Mouse (Mus musculus): ENCODE data around the gene D6Wsu163e.

DNA sequence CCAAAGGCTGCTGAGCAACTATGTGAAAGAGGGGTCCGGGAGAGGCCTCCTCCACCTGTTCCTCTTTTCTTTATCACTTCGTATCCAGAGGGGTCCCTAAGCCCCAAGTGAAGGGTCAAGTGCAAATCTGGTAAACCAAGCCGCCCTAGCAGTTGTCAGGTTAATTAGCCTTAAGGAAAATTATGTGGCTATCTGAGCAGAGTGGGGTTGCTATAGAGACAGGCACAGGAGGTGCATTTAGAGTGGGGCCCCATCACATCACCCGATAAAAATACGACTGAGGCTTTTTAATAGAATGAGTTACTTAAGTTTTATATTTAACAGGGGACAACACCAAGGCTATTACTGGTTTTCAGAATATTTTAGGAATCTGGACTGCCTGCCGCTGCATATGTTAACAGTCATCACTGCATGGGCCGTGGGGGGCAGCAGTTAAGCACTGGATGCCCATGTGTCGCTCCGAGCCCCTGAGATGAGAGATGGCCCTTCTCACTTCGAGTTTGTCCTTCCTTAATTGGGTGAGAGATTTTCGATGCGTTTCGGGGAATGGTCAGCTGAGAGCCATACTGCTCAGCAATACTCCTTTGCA is 72.3 kb downstream of the D6Wsu163e start:
- no peak for TF ChIP-seq POLR2A (IDR thresholded peaks at IDR 0.05; ENCODE audit: low read depth, low read length)
- TF ChIP-seq CTCF (IDR thresholded peaks at IDR 0.05; ENCODE audit: extremely low read depth, insufficient read depth, insufficient read length, insufficient replicate concordance): no peak
